Mouse (Mus musculus): ENCODE data around the gene Smyd1.

- no peak for TF ChIP-seq CTCF (IDR thresholded peaks at IDR 0.05; ENCODE audit: extremely low read depth, insufficient read length, insufficient replicate concordance, low read depth, low read length)
- no peak for TF ChIP-seq POLR2A (IDR thresholded peaks at IDR 0.05; ENCODE audit: low read depth, low read length)
Observed at GRCm38 (mm10) chr6:71353722-71354121, 31.7 kb upstream of the Smyd1 start.
